Mouse (Mus musculus) thymus, postnatal 36 days (tissue): ENCODE results near the gene Gtf2h3.
"Not testable (repeated sequence)": the region's sequence is repeated elsewhere in the genome, so short reads cannot be mapped to it uniquely, and the experiment has no call there.

Source experiments
- DNase-seq, 2 experiments: peaks; one replicate each; pipeline ENCODE4 v3.0.0; 2022; ENCODE audit warnings: mixed read lengths in 2 of 2

The Gtf2h3 gene

GRCm38 (mm10) chr5:124578633-124579317 lies at the start of gene Gtf2h3, which contains the start of gene Eif2b1:
Gene Gtf2h3, plus strand, starts transcription at chr5:124579140.
Gene Eif2b1, minus strand, starts transcription at chr5:124579131.
- DNase-seq = peak; percentile 88 to 91

GRCm38 (mm10) chr5:124529191-124529651 lies 49.7 kb upstream of the Gtf2h3 start:
- no peak for DNase-seq

- DNase-seq = no peak
These were observed 49.2 kb upstream of the Gtf2h3 start for GRCm38 (mm10) chr5:124529697-124530096.

- peak; percentile 83 to 89 for DNase-seq
These were observed 48.0 kb upstream of the Gtf2h3 start, which contains the start of gene Rilpl1 for GRCm38 (mm10) chr5:124530655-124531582. Gene Rilpl1, minus strand, starts transcription at chr5:124531391.

GRCm38 (mm10) chr5:124531583-124531930 lies 47.4 kb upstream of the Gtf2h3 start:
- no peak for DNase-seq

GRCm38 (mm10) chr5:124532451-124532850 lies 46.5 kb upstream of the Gtf2h3 start:
- no peak for DNase-seq

GRCm38 (mm10) chr5:124535016-124535415 lies 43.9 kb upstream of the Gtf2h3 start:
- no peak for DNase-seq

GRCm38 (mm10) chr5:124536776-124537175 lies 42.2 kb upstream of the Gtf2h3 start:
- DNase-seq = peak; percentile 45 to 53

- peak; percentile 54 to 55 for DNase-seq
These were observed 39.8 kb upstream of the Gtf2h3 start for GRCm38 (mm10) chr5:124538813-124539792.

GRCm38 (mm10) chr5:124539905-124540304 lies 39.0 kb upstream of the Gtf2h3 start:
- no peak for DNase-seq

GRCm38 (mm10) chr5:124540383-124540786 lies 38.6 kb upstream of the Gtf2h3 start, which contains the start of gene Tmed2:
Gene Tmed2, plus strand, starts transcription at chr5:124540695.
- DNase-seq = peak; percentile 90 to 95

GRCm38 (mm10) chr5:124540905-124541601 lies 37.9 kb upstream of the Gtf2h3 start:
- peak; percentile 67 to 74 for DNase-seq

GRCm38 (mm10) chr5:124541602-124541973 lies 37.4 kb upstream of the Gtf2h3 start:
- DNase-seq = no peak

GRCm38 (mm10) chr5:124550737-124551136 lies 28.2 kb upstream of the Gtf2h3 start:
- not testable (repeated sequence) for DNase-seq

- not testable (repeated sequence) for DNase-seq
These were observed 27.4 kb upstream of the Gtf2h3 start for GRCm38 (mm10) chr5:124551349-124552093.

- no peak for DNase-seq
These were observed 26.9 kb upstream of the Gtf2h3 start for GRCm38 (mm10) chr5:124552094-124552472.

- peak; percentile 91 to 93 for DNase-seq
These were observed 26.2 kb upstream of the Gtf2h3 start, which contains the start of gene Ddx55 for GRCm38 (mm10) chr5:124552558-124553307. Gene Ddx55, plus strand, starts transcription at chr5:124552864.

GRCm38 (mm10) chr5:124553607-124554006 lies 25.3 kb upstream of the Gtf2h3 start:
- no peak for DNase-seq

GRCm38 (mm10) chr5:124555145-124555544 lies 23.8 kb upstream of the Gtf2h3 start:
- peak in 1 of 2 experiments; percentile 14 for DNase-seq

GRCm38 (mm10) chr5:124571068-124571467 lies 7.9 kb upstream of the Gtf2h3 start:
- DNase-seq = no peak
